8 mouse cellular contexts compared by ENCODE assay signal in the genomic region with DNA sequence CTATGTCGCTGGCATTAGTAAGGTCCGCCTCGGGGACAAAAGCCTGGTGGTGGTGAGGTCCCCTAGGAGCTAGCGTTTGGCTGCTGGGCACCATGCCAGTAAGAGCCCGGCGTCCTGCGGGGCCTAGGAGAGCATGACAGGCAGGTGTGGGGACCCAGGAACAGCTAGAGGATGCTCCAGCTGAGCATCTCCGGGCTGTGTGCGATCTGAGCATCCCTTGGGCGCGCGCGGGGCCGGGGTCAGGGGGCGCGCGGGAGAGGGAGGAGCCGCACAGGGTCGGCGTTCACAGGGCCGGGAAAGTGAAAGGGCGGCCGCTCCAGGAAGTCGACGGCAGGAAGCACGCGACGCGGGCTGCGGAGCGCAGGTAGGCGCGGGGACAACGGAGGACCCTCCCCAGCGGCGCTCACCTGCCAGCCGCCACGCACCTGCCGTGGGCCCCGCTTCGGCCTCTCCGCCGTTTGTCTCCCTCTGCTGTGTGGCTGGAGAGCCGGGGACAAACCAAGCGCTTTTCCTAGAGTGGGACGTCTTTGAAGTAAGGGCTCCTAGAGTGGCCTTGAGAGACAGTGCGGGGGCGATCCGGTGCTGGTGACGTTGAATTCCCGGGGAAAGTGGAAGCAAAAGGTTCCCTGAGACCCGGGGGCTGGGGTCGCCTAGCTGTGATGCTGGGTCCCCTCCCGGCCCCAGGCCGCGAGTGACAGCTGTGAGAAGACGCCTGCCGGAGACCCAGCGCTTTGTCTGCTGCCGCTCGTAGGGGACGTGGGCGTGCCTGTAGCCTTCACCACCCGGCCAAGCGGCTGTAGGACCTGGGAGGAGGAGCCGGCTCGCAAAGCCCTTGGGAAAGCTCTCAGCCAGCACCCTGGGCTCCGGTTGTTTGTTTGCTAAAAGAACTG. TPM values are rescaled to one million over a fixed set of nuclear protein-coding genes. Genes with fewer than 3 reads are reported as not detected.
DNase-seq lines count a peak whose midpoint lies in the region; ATAC-seq lines count a peak whose summit lies in the region.

No protein-coding gene starts in this region.

- peak; percentile 81 for ATAC-seq in hindbrain, embryonic 16.5 days
- peak; percentile 74 for ATAC-seq in megakaryocyte, adult 5-6 weeks (ENCODE audit: poor library complexity, severe bottlenecking)

- peaks cover 21% of the 10 kb centered on the region for H3K4me1 ChIP-seq in hindbrain, embryonic 16.5 days (ENCODE audit: control insufficient read depth, insufficient read depth, low read depth, low read length)

- peak overlapping the region; percentile 71 for H3K4me3 ChIP-seq in hindbrain, embryonic 16.5 days (ENCODE audit: low read length)

- peak; percentile 84 for DNase-seq in T-cell, adult 2 months (ENCODE audit: low spot score)
- DNase-seq in cerebellum, postnatal 36 days = peak; percentile 57 to 59
- peak; percentile 66 to 72 for DNase-seq in gastrocnemius, adult 8-10 months (ENCODE audit: low spot score in 2 of 2)
- peak; percentile 66 to 78 for DNase-seq in left cerebral cortex, adult 8-10 months (ENCODE audit: low spot score in 2 of 2)
- DNase-seq in right cerebral cortex, adult 18-20 months = peak; percentile 84
- peak; percentile 91 for DNase-seq in urinary bladder, postnatal 14 days (ENCODE audit: low spot score)

- peak overlapping the region; percentile 80 for H3K9ac ChIP-seq in hindbrain, embryonic 16.5 days (ENCODE audit: low read depth, low read length)

- no peaks in the 10 kb centered on the region for H3K27me3 ChIP-seq in hindbrain, embryonic 16.5 days (replicated peaks; ENCODE audit: control insufficient read depth, insufficient read depth, low read length)

- no peaks in the 10 kb centered on the region for H3K36me3 ChIP-seq in hindbrain, embryonic 16.5 days (ENCODE audit: control insufficient read depth, insufficient read depth, low read length)

- no peaks in the 10 kb centered on the region for H3K9me3 ChIP-seq in hindbrain, embryonic 16.5 days (ENCODE audit: control insufficient read depth, low read length)

- WGBS in hindbrain, embryonic 16.5 days = 1% methylated on average over 66 of the region's 68 CpGs

- peak overlapping the region; percentile 80 for H3K27ac ChIP-seq in hindbrain, embryonic 16.5 days (ENCODE audit: low read depth, low read length)

- peak overlapping the region; percentile 92 for H3K4me2 ChIP-seq in hindbrain, embryonic 16.5 days (ENCODE audit: low read length)

RNA-seq across cellular contexts. Expression of gene Slc37a1, which starts 9.5 kb away (rescaled TPM):
- total RNA-seq in gastrocnemius, adult 8-10 months (2022) = 1 to 10 TPM; 2.4 to 4.6 (median 3.0) TPM
- 8.6 and 10.9 TPM in 2 replicates for polyA plus RNA-seq in hindbrain, embryonic 16.5 days (2015; fragmentation: Nextera tagmentation; extraction: Ambion mirVana)
- 10 to 100 TPM; 11.5 to 14.5 (median 12.8) TPM for total RNA-seq in left cerebral cortex, adult 8-10 months (2022)
- total RNA-seq in megakaryocyte, adult 5-6 weeks (2015) = 6.3 and 8.1 TPM in 2 replicates
- total RNA-seq in megakaryocyte, adult 5-6 weeks (2017) = 3.9 and 10.6 TPM in 2 replicates

RNA-seq across cellular contexts. Expression of gene Rsph1, which starts 19.0 kb away (rescaled TPM):
- total RNA-seq in gastrocnemius, adult 8-10 months (2022) = 1 to 10 TPM; 1.8 to 8.3 (median 4.9) TPM
- 6.4 and 8.8 TPM in 2 replicates for polyA plus RNA-seq in hindbrain, embryonic 16.5 days (2015; fragmentation: Nextera tagmentation; extraction: Ambion mirVana)
- 10 to 100 TPM; 14.0 to 23.9 (median 18.8) TPM for total RNA-seq in left cerebral cortex, adult 8-10 months (2022)
- total RNA-seq in megakaryocyte, adult 5-6 weeks (2015) = 0.36 TPM in 2 replicates
- total RNA-seq in megakaryocyte, adult 5-6 weeks (2017) = 0.66 and 1.1 TPM in 2 replicates

Comparison
In these comparisons a context has a peak if more than half of its experiments do, and no peak if none do; other contexts are left out.
1. Peak in every context shown above with its lines: DNase-seq, ATAC-seq, H3K4me3 ChIP-seq and H3K27ac ChIP-seq.